Mouse (Mus musculus) yolk sac, embryonic 10.5 days (tissue): ENCODE measurements around the gene Cass4.

Experiments used
- DNase-seq: peaks from one replicate; pipeline ENCODE4 v3.0.0-alpha.2; 2017; ENCODE audit warnings: low spot score

The Cass4 gene

DNA sequence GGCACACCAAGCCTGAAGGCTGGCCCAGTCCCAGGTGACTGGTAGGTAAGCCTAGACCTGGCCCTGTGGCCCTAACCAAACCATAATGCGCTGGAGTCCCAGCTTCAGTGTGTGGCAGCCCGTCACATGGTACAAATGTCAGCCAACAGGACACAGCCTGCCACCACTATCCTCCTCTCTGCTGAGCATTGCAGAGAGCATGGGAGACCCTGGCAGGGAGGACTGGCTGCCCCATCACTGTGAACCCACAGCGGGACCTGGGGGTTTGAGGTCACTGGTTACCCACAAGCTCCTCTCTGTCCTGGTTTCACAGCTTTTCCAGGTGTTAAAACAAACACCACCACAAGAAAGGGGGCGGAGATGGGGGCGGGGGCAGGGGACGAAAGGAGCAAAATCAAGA, 3.3 kb upstream of the Cass4 start:
- no peak for DNase-seq

DNA sequence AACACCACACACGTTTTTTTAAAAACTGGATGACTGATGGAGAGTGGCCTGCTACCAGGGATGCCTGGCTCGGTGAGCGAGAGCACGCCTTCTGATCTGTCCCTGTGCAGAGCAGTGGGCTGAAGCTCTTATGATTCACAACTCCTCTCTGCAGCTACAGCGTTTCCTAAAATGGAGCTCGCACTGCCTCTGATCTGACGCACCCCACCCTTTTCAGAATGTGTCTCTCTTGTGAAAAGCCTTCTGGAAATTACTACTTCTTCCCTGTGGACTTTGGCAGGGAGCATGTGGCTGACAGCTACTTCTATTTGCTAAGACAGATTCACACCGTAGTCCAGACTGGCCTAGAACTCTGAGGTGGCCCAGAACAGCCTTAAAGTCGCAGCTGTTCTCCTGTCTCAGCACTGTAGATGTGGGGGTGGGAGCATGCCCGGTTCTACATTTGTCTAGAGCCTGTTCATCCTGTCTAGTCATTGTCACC, 1.5 kb upstream of the Cass4 start:
- peak; percentile 15 for DNase-seq

DNA sequence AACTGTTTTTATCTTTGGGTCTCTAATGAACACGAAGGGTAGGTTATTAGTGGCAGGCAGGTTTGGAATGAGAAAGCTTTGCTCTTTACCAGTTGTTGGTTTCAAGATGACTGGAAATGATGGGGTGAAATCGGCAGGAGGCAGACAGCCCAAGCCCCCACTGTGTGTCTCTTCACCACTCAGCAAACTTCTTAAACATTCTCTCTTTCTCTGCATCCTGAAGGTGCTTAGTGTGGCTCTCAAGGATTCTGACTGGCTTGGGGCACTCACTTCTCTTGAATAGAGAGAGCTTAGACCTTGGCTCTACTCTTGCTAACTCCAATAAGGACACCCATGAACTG, 428 bp downstream of the Cass4 start:
- DNase-seq: no peak

DNA sequence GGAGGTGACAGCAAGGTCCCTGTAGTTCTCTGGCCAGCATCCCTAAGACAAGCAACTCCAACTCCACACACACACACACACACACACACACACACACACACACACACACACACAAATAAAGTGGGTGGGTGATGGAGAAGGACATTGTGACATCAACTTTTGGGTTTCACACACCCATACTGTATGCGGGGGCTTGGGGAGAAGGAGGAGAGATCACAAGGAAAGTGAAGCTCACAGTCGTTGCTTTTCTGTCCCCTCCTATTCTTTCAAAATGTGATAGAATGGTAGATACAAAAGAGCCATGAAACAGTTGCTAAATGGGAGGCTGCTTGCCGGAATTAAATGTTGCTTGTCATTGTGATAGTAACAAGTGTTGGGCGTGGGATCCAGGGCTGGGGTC, 1.1 kb downstream of the Cass4 start:
- no peak for DNase-seq

DNA sequence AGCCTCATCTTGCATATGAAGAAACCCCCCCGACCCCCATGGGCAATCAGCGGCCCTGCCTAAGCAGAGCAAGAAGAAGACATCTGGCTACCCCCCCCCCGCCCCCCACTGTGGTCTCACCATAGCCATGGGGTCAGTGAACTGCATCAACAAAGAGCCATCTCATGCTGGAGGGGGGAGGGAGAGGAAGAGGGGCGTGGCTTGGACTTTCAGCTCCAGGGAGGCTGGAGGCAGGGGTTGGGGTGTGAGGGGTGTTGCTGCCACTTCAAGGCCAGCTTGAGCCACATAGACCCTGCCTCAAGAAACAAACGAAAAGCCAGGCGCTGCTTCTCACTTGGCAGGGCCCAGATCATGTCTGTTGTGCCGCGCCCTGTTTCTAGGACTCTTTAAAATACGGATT, 2.4 kb downstream of the Cass4 start:
- no peak for DNase-seq

DNA sequence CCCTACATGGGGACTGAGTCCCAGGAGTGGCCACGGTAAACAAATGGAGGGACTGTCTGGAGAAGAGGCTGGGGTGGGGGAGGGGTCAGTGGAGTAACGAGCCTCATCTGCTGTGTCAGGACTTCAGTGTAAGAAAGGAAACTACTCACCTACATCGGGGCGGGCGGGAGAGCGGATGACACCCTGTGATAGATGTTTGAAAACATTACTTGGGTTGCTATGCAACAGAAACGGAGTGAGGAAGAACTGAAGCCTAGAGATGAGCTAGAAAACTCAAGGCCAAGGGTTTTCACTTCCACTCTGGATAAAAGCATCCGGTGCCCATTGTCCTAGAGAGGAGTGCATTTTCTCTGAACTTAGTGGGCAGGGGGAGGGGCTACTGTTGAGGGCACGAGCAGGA, 6.3 kb downstream of the Cass4 start:
- peak; percentile 70 for DNase-seq

DNA sequence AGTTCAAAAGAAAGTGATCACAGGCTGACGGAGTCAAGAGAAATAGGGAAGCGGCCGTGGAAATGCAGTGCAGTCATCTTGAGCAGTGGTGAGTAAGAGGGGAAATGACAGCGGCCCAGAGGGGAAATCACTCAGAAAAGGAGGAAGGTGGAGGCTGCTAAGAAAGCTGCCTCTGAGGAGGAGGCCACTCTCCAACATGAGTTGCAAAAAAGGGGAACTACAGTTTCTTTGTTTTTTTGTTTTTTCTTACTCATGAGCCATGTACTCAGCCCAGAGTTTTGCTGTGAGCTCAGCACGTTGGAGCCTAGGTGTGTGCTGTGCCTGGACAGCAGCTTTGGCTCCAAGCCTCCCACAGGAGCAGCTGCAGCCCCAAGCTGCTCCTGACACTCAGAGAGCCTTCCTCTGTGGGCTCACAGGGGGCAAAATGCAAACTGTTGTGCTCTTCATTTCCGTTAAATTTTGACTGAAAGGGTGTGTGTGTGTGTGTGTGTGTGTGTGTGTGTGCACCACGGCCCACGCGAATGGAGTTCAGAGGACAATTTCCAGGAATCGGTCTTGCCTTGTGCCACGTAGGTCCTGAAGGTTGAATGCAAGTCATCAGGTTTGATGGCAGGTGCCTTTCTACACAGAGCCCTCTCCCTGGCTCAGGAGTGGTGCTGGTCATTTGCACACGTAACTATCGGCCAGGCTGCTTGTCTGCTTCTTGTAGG, 7.7 kb downstream of the Cass4 start:
- DNase-seq: no peak

DNA sequence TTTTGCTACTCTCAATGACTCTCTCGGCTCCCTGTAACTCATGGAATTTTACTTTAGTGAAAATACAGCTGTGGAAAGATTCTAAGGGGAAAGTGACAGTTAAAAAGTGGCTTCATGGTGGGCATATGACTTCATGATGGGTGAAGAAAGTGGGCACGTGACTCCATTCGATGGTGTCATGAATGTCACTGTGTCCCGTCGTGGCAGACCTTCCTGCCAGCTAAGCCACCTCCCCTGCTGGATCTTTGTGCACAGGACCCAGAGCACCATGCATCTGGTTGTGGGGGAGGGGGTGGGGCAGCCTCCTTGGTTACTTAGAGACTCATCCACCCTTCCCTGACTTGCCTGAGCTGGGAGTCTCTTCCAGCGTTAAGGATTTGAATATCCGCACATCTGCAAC, 10.6 kb downstream of the Cass4 start:
- DNase-seq: no peak

DNA sequence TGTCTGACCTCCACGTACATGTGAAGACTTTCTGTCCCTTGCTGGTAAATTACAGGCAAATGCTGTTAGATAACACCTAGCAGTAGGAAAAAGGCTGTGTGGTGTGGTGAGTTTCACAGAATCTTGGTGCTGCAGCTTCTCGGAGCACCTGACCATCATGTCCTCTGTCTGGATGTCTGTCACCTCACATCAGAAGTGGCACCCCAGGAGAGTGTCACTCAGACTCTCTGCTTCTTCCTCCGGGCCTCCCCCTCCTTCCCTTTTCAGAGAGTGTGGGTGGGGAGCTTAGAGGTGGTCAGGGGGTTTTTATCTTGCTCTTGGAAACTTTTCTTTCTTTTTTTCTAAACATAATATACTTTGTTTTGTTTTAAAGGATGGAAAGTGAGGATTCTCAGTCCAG, 11.4 kb downstream of the Cass4 start:
- DNase-seq: no peak

DNA sequence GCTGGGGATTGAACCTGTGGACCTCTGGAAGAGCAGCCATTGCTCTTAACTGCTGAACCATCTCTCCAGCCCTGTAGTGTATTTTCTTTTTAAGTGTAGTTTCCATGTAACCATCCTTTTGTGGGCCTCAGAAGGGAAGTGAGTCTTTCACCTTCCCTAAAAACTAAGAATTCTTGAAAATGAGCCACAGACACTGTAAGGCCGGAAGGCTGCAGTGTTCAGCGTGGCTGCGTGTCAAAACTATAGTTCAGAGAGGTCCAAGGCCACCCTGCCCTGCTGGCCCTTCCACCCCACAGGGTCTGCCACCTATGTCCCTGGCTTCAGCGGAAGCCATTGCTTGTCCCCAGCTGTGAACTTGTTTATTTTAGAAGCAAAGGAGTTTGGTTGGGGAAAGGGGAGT, 12.6 kb downstream of the Cass4 start:
- DNase-seq: no peak

DNA sequence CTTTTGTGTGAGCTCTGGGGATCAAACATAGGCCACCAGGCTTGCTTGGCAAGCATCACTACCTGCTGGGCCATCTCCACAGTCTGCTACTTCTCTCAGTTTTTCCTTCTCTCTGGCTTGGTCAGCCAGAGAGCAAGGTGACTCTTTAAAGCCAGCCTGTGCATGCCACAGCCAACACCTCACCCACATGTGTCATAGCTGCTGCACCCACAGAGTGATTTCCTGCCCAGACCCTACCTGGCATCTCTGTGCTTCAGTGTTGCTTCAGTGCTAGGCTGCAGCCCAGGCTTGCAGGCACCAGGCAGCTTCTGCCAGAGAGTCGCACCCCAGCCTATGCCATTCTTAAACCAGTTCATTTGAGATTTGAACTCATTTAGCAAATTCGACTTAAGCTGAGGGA, 13.9 kb downstream of the Cass4 start:
- DNase-seq: no peak

DNA sequence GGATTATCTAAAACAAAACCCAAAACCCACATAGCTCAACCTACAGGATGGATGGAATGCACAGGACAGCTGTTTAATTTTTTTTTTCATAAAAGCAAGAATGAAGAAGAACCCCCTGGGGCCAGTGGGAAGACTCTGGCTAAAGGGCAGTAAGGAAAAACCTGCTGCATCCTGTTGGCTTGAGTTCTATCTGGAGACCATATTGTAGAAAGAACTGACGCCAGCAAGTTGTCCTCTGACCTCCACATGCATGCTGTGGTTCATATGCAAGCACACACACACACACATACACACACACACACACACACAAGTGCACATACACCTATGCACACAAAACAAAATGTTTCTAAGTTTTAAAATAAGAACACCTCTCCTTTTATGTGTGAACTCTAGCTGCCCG, 17.1 kb downstream of the Cass4 start:
- DNase-seq: no peak

DNA sequence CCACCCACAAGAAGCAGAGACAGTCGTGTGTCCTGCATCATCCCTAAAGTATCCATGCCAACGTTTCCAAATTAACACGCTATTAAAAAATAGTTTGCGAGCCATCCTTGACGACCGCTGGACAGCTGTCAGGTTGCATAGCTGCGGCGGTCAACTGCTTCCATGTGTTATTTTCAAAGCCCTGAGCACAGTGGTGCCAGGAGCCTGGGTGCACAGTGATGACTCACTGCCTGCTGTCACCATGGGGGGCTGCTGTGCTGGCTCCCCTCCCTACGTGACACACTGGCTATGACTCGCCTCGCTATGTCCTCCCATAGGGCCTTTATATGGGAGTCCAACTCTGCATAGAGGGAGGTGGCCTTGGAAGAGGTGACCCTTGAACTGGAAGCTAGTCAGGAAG, 17.5 kb downstream of the Cass4 start:
- no peak for DNase-seq

DNA sequence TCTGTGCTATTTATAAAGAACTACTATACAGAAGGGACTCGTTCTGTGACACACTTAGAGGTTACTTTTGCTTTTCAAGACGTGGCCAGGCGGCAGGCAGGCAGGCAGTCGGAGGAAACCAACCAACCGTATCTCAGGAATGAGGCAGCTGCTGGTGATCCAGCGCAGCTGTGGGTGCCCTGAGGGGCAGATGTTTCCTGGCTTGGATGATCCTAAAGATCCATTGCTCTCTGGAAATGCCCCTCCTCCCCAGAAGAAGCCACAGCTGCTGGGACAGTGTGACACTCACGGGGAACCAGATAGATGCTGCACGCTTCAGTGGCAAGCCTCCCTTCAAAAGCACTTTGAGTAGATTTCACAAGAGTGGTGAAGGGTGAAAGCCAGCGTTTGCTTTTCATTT, 18.9 kb downstream of the Cass4 start:
- DNase-seq: peak; percentile 23

DNA sequence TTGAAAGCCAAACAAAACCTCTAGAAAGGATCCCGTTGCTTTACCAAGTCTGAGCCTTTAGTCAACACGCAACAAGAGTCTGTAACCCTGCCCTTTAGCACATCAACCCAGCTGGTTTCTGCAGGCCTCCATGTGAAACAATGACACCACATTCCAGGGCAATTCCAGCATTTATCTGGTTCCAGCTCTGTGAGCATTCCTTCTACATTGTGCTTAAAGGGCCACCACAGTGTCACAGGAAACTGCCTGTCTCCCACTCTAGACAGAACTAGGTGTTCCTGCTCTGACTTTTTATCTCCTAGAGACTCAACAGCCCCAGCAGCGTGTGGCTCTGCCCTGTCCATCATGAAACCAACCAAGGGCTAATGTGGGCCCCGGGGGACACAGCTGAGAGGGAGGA, 19.7 kb downstream of the Cass4 start:
- peak; percentile 19 for DNase-seq

DNA sequence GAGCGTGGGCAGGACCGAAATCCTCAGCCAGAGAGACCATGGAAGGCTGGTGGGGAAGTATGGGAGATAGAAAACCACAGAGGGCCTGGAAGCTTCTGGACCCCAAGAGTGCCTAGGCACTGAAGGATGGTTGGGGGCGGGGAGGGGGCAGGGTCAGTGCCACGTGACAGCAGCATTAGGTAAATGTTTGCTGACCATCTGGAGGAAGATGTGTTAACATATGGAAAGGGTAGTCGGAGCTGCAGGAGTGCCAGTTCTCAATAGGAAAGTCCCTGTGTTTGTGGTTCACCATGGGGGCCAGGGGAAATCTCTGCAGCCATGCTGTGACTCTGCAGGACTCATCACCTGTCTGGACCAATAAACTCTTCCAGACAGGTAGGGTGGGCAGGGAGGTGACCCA, 20.3 kb downstream of the Cass4 start:
- DNase-seq: no peak

DNA sequence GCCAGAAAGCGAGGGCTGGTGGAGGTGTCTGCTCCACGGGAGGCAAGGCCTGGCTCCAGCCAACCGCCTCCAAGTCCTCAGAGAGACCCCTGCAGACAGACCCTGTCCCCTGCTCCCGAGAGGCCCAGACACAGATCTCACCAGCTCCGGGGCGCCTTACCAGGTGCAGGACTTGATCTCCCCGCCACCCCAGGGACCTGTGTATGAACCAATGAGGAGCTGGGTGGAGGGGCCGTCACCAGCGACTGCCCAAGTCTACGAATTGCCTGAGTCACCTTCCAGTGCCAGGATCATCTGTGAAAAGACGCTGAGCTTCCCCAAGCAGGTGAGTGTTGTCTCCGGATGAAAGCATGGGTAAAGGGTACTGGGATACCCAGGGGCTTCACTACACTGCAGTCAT, 22.6 kb downstream of the Cass4 start:
- no peak for DNase-seq

DNA sequence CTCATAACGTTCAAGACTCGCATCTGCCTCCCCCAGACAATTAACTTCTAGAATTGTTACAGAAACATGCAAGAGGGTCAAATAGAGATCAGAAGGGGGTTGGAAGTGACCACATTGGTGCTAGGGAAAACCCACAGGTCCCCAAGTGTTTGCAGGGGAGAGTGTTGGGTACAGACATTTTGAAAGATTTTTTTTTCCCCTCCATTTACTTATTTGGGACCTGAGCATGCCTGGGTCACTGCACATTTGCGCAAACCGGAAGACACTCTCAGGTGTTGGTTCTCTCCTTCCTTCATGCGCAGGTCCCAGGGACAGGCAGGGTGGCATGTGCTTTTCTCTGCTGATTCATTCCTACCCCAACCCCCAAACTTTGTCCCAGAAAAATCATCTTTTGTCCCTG, 23.3 kb downstream of the Cass4 start:
- DNase-seq: no peak

DNA sequence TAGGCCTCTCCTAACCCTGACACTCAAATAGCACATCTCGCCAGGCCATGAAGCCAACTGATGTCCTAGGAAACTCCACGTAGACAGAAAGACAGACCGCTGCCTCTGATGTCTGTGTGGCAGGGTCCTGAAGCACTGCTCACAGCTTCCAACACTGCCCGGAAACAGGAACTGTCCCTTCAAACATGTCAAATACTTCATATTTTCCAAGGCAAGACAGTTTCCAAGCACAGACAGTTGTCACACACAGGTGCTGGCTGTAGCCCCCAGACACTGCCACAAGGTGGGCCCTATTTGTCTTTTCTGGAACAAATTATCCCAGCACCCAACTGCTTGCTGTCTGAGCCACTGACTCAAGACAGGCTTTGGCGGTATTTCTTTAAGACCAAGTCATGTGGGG, 24.6 kb downstream of the Cass4 start:
- no peak for DNase-seq

DNA sequence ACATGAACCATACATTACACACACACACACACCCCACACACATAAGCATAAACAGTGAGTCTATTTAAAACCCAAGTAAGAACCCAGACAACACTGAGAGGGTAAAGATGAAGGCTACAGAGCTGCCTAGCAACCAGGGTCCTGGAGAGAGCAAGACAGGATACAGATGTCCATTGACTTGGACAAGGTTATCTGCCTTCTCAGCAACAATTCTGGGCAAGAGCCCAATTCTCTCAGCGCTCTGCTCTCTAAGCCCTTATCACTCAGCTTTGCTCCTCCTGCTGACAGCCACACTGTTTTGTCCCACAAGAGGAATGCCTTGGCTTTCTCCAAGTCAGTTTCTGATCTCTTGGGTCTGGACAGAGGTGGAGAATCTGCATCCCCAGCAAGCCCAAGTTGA, 37.0 kb downstream of the Cass4 start:
- no peak for DNase-seq

DNA sequence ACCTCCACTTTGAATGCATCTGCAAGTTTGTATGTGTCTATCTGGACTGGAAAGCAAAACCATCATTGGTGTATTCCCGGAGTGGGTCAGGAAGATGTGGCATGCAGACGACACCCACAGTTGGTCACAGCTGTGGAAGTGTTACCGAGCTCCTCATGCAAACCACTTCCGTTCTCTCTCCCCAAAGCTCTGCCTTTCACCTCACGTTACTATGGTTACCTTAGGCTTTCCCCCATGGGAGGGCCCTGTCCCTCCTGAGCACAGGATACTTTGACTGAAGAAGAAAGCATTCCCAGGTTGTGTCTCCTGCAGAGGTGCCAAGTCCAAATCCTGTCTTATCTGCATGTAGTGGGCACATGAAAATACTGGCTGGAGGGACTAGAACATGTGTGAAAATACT, 40.2 kb downstream of the Cass4 start:
- DNase-seq: no peak

DNA sequence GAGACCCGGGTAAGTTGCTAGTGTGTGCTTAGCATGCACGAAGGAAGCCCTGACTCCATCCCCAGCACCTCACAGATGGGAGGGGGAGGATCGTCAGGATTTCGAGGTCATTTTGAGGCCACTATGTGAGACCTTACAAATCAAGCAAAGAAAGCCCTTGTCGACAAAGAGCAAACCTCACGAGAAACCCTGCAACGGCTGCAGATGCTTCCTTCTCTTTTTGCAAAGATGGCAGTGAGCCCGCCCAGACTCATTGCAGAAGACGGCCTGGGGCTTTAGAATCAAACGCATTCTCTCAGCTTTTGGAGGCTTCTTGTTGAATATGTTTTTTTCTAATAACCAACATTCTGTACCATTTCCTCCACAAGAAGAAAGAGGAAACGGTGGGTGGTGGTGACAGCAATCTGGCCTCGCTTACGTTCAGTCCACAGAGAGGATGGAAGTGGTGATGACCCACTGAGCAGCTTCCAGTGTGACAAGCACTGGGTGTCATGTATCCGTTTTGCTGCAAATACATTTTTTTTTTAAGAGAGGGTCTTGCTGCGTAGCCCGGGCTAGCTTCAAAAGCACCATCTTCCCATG, 43.9 kb downstream of the Cass4 start:
- DNase-seq: no peak

DNA sequence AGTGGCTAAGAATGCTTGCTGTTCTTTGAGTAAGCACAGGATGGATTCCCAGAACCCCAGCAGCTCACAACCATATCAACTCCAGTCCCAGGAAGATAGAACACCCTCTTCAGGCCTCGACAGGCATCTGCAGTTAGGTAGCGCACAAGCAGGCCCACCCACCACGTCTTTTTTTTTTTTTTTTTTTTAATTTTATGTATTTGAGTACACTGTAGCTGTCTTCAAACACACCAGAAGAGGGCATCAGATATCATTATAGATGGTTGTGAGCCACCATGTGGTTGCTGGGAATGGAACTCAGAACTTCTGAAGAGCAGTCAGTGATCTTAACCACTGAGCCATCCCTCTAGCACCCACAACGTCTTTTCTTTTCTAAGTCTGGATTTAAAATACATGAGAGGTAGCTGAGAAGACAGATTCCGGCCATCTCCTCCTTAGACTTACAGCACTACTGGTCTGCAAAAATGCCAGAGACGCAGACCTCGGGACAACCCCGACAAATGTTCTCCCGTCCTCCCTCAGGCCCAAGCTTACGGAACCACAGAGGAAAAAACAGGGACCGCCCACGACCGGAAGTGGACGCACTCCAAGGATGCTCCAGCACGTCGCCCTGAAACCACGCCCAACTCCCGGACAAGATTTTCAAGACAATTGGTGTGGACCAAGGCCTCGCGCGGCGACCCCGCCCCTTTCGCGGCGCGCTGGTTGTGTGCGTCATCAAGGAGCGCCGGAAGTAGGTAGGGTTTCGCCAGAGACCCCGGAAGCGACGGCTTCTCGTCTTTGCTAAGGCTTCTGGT, 46.4 kb downstream of the Cass4 start, which contains the start of gene Rtf2:
TSS of gene Rtf2 (plus strand) at position 714 of the 797 bp plus-strand sequence.
- DNase-seq: peak; percentile 98
